Mouse (Mus musculus) liver, postnatal 0 days (tissue): ENCODE measurements at regions not wholly inside any gene's neighbourhood (a gene's known extent, or its start where the extent isn't known, plus 50 kb on each side); places are given as distances from the start of the nearest gene placed in this dataset.

Experiments used
- CTCF ChIP-seq: sonication (generic); IDR thresholded peaks from 2 replicates; pipeline ENCODE4 v1.5.1; 2016; ENCODE audit warnings: antibody characterized with exemption, low read depth
- EP300 ChIP-seq: IDR thresholded peaks from 2 replicates; pipeline ENCODE4 v1.6.1; 2016; ENCODE audit warnings: antibody characterized with exemption, low read depth, mild to moderate bottlenecking

GRCm38 (mm10) chr6:117569576-117570326 is 271.2 kb upstream of the Zfp637 start:
- TF ChIP-seq EP300 (no peak), CTCF (no peak)
